Mouse (Mus musculus) CH12.LX (cell line): ENCODE data around the gene Tmem100. TPM values are rescaled to one million over a fixed set of nuclear protein-coding genes. Genes with fewer than 3 reads are reported as not detected.

ENCODE experiments used
- DNase-seq: peaks from one replicate; pipeline ENCODE4 v3.0.0-alpha.2; 2013; ENCODE audit errors: extremely low read depth
- H3K27ac ChIP-seq: 2 replicates; pipeline ENCODE4 v1.5.1; 2012; ENCODE audit warnings: low read depth, mild to moderate bottlenecking, control low read depth, moderate library complexity; ENCODE audit not compliant: insufficient read depth
- H3K27me3 ChIP-seq: replicated peaks from 2 replicates; pipeline ENCODE3; 2012; ENCODE audit warnings: inconsistent platforms
- H3K36me3 ChIP-seq, 2 experiments: replicated peaks in 1 of 2; 2 replicates each; pipeline versions ENCODE3 to v1.6.1; 2012; ENCODE audit warnings: inconsistent platforms in 1 of 2, low read length in 1 of 2, mild to moderate bottlenecking in 1 of 2, mixed read lengths in 1 of 2, moderate library complexity in 1 of 2; ENCODE audit not compliant: control insufficient read depth in 1 of 2, insufficient read depth in 1 of 2
- H3K4me1 ChIP-seq, 2 experiments: 2 replicates each; pipeline ENCODE4 v1.6.1; 2012; ENCODE audit warnings: inconsistent platforms in 1 of 2, moderate library complexity in 1 of 2; ENCODE audit not compliant: insufficient read depth in 2 of 2, control insufficient read depth in 1 of 2
- H3K4me2 ChIP-seq: 2 replicates; pipeline ENCODE4 v1.6.1; 2012; ENCODE audit warnings: low read depth, mild to moderate bottlenecking, control low read depth; ENCODE audit not compliant: poor library complexity, insufficient read depth, severe bottlenecking
- H3K4me3 ChIP-seq, 3 experiments: fragments of 150-350 bp in 1 of 3; sonication (generic) in 1 of 3; replicated peaks in 1 of 3; 2 replicates each; pipeline versions ENCODE3 to v1.5.1; 2011 to 2012; ENCODE audit warnings: low read depth in 2 of 3, low read length in 2 of 3, mild to moderate bottlenecking in 2 of 3, moderate library complexity in 2 of 3, control low read depth in 1 of 3, improper control_type of control experiment in 1 of 3, inconsistent platforms in 1 of 3, mixed read lengths in 1 of 3; ENCODE audit not compliant: poor library complexity in 1 of 3
- H3K79me2 ChIP-seq: replicated peaks from 2 replicates; pipeline ENCODE4 v1.6.1; 2012; ENCODE audit warnings: mild to moderate bottlenecking, moderate library complexity; ENCODE audit not compliant: control insufficient read depth, poor library complexity, insufficient read depth, severe bottlenecking; ENCODE audit errors: extremely low read depth
- H3K9ac ChIP-seq: 2 replicates; pipeline ENCODE4 v1.6.1; 2012; ENCODE audit warnings: low read depth, mild to moderate bottlenecking, control low read depth, moderate library complexity; ENCODE audit not compliant: insufficient read depth
- H3K9me3 ChIP-seq: replicated peaks from 2 replicates; pipeline ENCODE3; 2012; ENCODE audit warnings: low read length, inconsistent platforms, mixed read lengths
- BHLHE40 ChIP-seq: IDR thresholded peaks from 2 replicates; pipeline ENCODE4 v1.6.1; 2011; ENCODE audit warnings: mild to moderate bottlenecking, low read depth, low read length, improper control_type of control experiment
- CHD2 ChIP-seq: IDR thresholded peaks from 2 replicates; pipeline ENCODE4 v1.6.1; 2011; ENCODE audit warnings: low read length, improper control_type of control experiment
- CTCF ChIP-seq, 2 experiments: IDR thresholded peaks in 1 of 2; conservative IDR thresholded peaks in 1 of 2; 2 replicates each; pipeline ENCODE4 v1.5.1; 2011 to 2012; ENCODE audit warnings: low read depth in 2 of 2, low read length in 2 of 2, improper control_type of control experiment in 1 of 2, inconsistent platforms in 1 of 2, mild to moderate bottlenecking in 1 of 2, moderate library complexity in 1 of 2
- E2F4 ChIP-seq: IDR thresholded peaks from 2 replicates; pipeline ENCODE4 v1.6.1; 2011; ENCODE audit warnings: low read depth, low read length, improper control_type of control experiment; ENCODE audit not compliant: insufficient replicate concordance
- ELF1 ChIP-seq: IDR thresholded peaks from 2 replicates; pipeline ENCODE4 v1.6.1; 2014; ENCODE audit warnings: low read depth, mild to moderate bottlenecking, inconsistent platforms, low read length, improper control_type of control experiment
- ETS1 ChIP-seq: conservative IDR thresholded peaks from 2 replicates; pipeline ENCODE4 v1.6.1; 2012; ENCODE audit warnings: low read depth, mild to moderate bottlenecking, inconsistent platforms, low read length, improper control_type of control experiment, moderate library complexity
- GABPA ChIP-seq: IDR thresholded peaks from 2 replicates; pipeline ENCODE4 v1.6.1; 2012; ENCODE audit warnings: low read depth, low read length, improper control_type of control experiment, inconsistent platforms; ENCODE audit not compliant: insufficient replicate concordance
- HCFC1 ChIP-seq: IDR thresholded peaks from 2 replicates; pipeline ENCODE4 v1.6.1; 2012; ENCODE audit warnings: low read depth, mild to moderate bottlenecking, inconsistent platforms, low read length, improper control_type of control experiment
- JUN ChIP-seq: IDR thresholded peaks from 2 replicates; pipeline ENCODE4 v1.6.1; 2011; ENCODE audit warnings: low read depth, mild to moderate bottlenecking, low read length, improper control_type of control experiment, moderate library complexity; ENCODE audit not compliant: insufficient read depth
- MAFK ChIP-seq: IDR thresholded peaks from 2 replicates; pipeline ENCODE4 v1.6.1; 2011; ENCODE audit warnings: low read length, improper control_type of control experiment; ENCODE audit not compliant: insufficient replicate concordance
- MEF2A ChIP-seq: IDR thresholded peaks from 2 replicates; pipeline ENCODE4 v1.6.1; 2014; ENCODE audit warnings: low read depth, mild to moderate bottlenecking, inconsistent platforms, low read length, improper control_type of control experiment, borderline replicate concordance
- MYC ChIP-seq: IDR thresholded peaks from 2 replicates; pipeline ENCODE4 v1.6.1; 2011; ENCODE audit warnings: low read depth, mild to moderate bottlenecking, improper control_type of control experiment, low read length
- NELFE ChIP-seq: IDR thresholded peaks from 2 replicates; pipeline ENCODE4 v1.6.1; 2011; ENCODE audit warnings: low read depth, low read length, improper control_type of control experiment
- PAX5 ChIP-seq: IDR thresholded peaks from 2 replicates; pipeline ENCODE4 v1.6.1; 2012; ENCODE audit warnings: low read length, inconsistent platforms, mixed read lengths
- POLR2A ChIP-seq: IDR thresholded peaks from 2 replicates; pipeline ENCODE4 v1.6.1; 2011; ENCODE audit warnings: low read depth, mild to moderate bottlenecking, improper control_type of control experiment, low read length
- POLR2AphosphoS2 ChIP-seq: IDR thresholded peaks from 2 replicates; pipeline ENCODE4 v1.6.1; 2011; ENCODE audit warnings: low read depth, low read length, improper control_type of control experiment
- RAD21 ChIP-seq: IDR thresholded peaks from 2 replicates; pipeline ENCODE4 v1.6.1; 2011; ENCODE audit warnings: low read depth, mild to moderate bottlenecking, low read length, improper control_type of control experiment, moderate library complexity
- RCOR1 ChIP-seq: conservative IDR thresholded peaks from 2 replicates; pipeline ENCODE4 v1.6.1; 2012; ENCODE audit warnings: low read depth, mild to moderate bottlenecking, inconsistent platforms, low read length, improper control_type of control experiment
- SMC3 ChIP-seq: IDR thresholded peaks from 2 replicates; pipeline ENCODE4 v1.6.1; 2011; ENCODE audit warnings: low read depth, low read length, improper control_type of control experiment
- TBP ChIP-seq: conservative IDR thresholded peaks from 2 replicates; pipeline ENCODE4 v1.6.1; 2011; ENCODE audit warnings: low read depth, low read length, improper control_type of control experiment
- UBTF ChIP-seq: IDR thresholded peaks from 2 replicates; pipeline ENCODE4 v1.6.1; 2012; ENCODE audit warnings: low read depth, mild to moderate bottlenecking, inconsistent platforms, low read length, improper control_type of control experiment, moderate library complexity
- USF1 ChIP-seq: IDR thresholded peaks from 2 replicates; pipeline ENCODE4 v1.6.1; 2014; ENCODE audit warnings: low read depth, mild to moderate bottlenecking, inconsistent platforms, low read length, improper control_type of control experiment
- USF2 ChIP-seq: conservative IDR thresholded peaks from 2 replicates; pipeline ENCODE4 v1.6.1; 2011; ENCODE audit warnings: low read depth, low read length, improper control_type of control experiment
- ZKSCAN1 ChIP-seq: IDR thresholded peaks from 2 replicates; pipeline ENCODE4 v1.6.1; 2012; ENCODE audit warnings: low read depth, inconsistent platforms, low read length, improper control_type of control experiment, borderline replicate concordance
- ZMIZ1 ChIP-seq: IDR thresholded peaks from 2 replicates; pipeline ENCODE4 v1.6.1; 2012; ENCODE audit warnings: low read depth, mild to moderate bottlenecking, inconsistent platforms, low read length, improper control_type of control experiment
- dilution Hi-C: fragments of 300-500 bp; cut with MboI; formaldehyde crosslinking; loops from 2 replicates; pipeline ENCODE4 v1.14.3; 2020; ENCODE audit warnings: low sequenced_read_pairs; ENCODE audit not compliant: extremely low pct_unique_long_range_greater_than_20kb, extremely low pct_ligation_motif_present
- in situ Hi-C: fragments of 300-500 bp; cut with MboI; formaldehyde crosslinking; loops from 3 replicates; pipeline ENCODE4 v1.14.3; 2019; ENCODE audit warnings: low sequenced_read_pairs, low pct_ligation_motif_present, low pct_unique_long_range_greater_than_20kb, mixed read lengths
- polyA plus RNA-seq: library from polyadenylated mRNA; unstranded; fragments of >175 nt; gene quantifications from 2 replicates; pipeline ENCODE4 v1.2.1, GENCODE M21; 2012; ENCODE audit warnings: low read depth; ENCODE audit not compliant: insufficient read length
- total RNA-seq, 2 experiments: library from RNA; depleted of rRNA; stranded (reverse); fragments of 300-350 nt in 1 of 2; fragments of >200 nt in 1 of 2; gene quantifications; 2 replicates each; pipeline ENCODE4 v1.2.3; 2012 to 2014

The Tmem100 gene
- total and polyA plus RNA-seq, 3 experiments, result 0.30 to 3.5 (median 1.0) TPM

DNA sequence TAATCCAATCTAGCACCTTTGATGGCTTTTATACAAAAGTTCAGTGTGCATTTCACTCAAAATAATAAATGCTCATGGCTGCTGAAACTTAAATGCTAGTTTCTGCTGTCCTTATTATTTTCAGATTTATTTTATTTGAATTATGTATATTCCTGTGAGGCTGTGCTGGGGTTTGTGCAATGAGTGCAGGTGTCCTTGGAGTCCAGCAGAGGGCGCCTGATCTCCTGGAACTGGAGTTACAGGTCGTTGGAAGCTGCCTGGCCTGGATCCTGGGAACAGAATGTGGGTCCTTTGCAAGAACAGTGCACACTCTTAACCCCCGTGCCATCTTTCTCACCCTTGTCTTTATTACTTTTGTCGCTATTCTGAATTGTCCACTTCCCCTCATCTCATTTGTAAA is 6.3 kb downstream of the Tmem100 start:
- dilution Hi-C loops, result no loop called here
- H3K27ac ChIP-seq, result no peak overlapping the region
- peaks cover 0 to 10% of the 10 kb centered on the region in 2 experiments for H3K36me3 ChIP-seq
- H3K4me3 ChIP-seq, result no peak overlapping the region
- in situ Hi-C loops, result no loop called here
- no peak overlapping the region for H3K4me2 ChIP-seq
- TF ChIP-seq RCOR1 (no peak), CTCF (conservative IDR thresholded peaks at IDR 0.05 in 1 of 2, IDR thresholded peaks at IDR 0.05 in 1 of 2; ENCODE audit: low read depth in 2 of 2, low read length in 2 of 2) (peak; percentile 5 to 46; a peak in 2 of 4 replicates)
- TF ChIP-seq, all 38 proteins: peak for 1
- Histone ChIP-seq H3K79me2 (no peaks in the 10 kb centered on the region), H3K27me3 (peaks cover 2% of the 10 kb centered on the region), H3K9me3 (peaks cover 3% of the 10 kb centered on the region), H3K4me1 (peaks cover 1 to 3% of the 10 kb centered on the region in 2 experiments; a peak in 2 of 4 replicates), H3K9ac (no peak overlapping the region)
- no peak for DNase-seq

DNA sequence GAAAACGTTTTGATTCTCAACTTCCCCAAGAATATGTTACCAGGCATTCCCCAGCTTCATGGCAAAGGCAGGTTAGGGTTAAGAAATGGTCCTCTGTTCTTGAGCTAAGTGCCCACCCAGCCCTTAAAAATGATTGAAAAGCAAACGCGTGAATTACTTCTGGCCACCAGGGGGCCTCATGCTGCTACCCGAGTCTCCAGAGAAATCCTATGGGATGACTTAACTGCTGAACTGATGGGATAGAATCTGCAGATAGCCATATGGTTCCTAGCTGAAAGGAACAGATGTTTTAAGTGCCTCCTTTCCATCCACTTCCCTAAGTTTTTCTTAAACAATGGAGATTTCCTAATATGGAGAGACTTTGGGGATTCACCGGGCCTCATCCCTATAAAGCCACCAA is 7.9 kb downstream of the Tmem100 start:
- H3K27me3 ChIP-seq, result no peaks in the 10 kb centered on the region

DNA sequence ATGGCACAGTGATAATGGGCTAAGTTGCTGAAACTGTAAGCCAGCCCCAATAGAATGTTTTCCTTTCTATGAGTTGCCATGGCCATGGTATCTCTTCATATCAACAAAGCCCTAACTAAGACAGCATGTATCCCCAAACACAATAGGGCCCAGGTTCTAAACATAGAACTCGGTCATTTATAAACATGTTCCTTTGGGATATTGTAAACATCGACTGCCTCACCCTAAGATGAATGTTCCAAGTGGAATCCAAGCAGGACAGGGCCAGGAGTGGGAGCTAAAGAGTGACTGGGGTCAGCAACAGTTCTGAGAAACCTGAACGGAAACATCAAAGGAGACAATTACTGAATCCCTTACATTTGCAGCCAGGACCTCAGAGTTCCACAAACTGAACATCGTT is 14.3 kb downstream of the Tmem100 start:
- no peaks in the 10 kb centered on the region for H3K79me2 ChIP-seq
- no peaks in the 10 kb centered on the region for H3K4me1 ChIP-seq
- H3K27ac ChIP-seq, result no peak overlapping the region
- H3K9me3 ChIP-seq, result no peaks in the 10 kb centered on the region
- no peak for DNase-seq
- H3K9ac ChIP-seq, result no peak overlapping the region
- no peaks in the 10 kb centered on the region for H3K27me3 ChIP-seq
- H3K4me3 ChIP-seq, result no peak overlapping the region
- H3K36me3 ChIP-seq, result no peaks in the 10 kb centered on the region
- TF ChIP-seq RCOR1 (no peak), POLR2A (no peak), MAFK (no peak), PAX5 (no peak), NELFE (no peak), SMC3 (no peak), MEF2A (no peak), HCFC1 (no peak), ZKSCAN1 (no peak), UBTF (no peak), RAD21 (no peak), ZMIZ1 (no peak), JUN (no peak), CHD2 (no peak), GABPA (no peak), BHLHE40 (no peak), ELF1 (no peak), USF1 (no peak), MYC (no peak), ETS1 (no peak)
- in situ Hi-C loops (no loop called here), dilution Hi-C loops (no loop called here)
- no peak overlapping the region for H3K4me2 ChIP-seq

More for the DNA sequence above, 7.9 kb downstream of the Tmem100 start:
- Histone ChIP-seq H3K4me1 (peaks cover 0 to 3% of the 10 kb centered on the region in 2 experiments; a peak in 1 of 4 replicates), H3K79me2 (no peaks in the 10 kb centered on the region), H3K9me3 (peaks cover 3% of the 10 kb centered on the region), H3K9ac (no peak overlapping the region), H3K4me2 (no peak overlapping the region), H3K4me3 (no peak overlapping the region), H3K27ac (no peak overlapping the region), H3K36me3 (peaks cover 0 to 10% of the 10 kb centered on the region in 2 experiments)
- peak; percentile 33 for DNase-seq
- dilution Hi-C loops (no loop called here), in situ Hi-C loops (no loop called here)
- TF ChIP-seq E2F4 (no peak), GABPA (no peak), TBP (no peak), CTCF (conservative IDR thresholded peaks at IDR 0.05 in 1 of 2, IDR thresholded peaks at IDR 0.05 in 1 of 2; ENCODE audit: low read depth in 2 of 2, low read length in 2 of 2) (peak; percentile 65 to 72; a peak in 3 of 4 replicates), ZKSCAN1 (no peak), ELF1 (no peak), RCOR1 (no peak), RAD21 (peak; percentile 34), POLR2AphosphoS2 (no peak), SMC3 (peak; percentile 67), USF2 (no peak)
